Mouse (Mus musculus) heart, postnatal 0 days (tissue): ENCODE results near the gene E130309D02Rik. TPM values are rescaled to one million over a fixed set of nuclear protein-coding genes. Genes with fewer than 3 reads are reported as not detected.

ENCODE experiments used
- ATAC-seq: fragments of 200-750 bp; cut with Nextera tagmentation; 2 replicates; pipeline ENCODE4 v1.8.0; 2017; ENCODE audit warnings: low read depth, moderate number of reproducible peaks, moderate library complexity; ENCODE audit not compliant: insufficient read depth
- DNase-seq: peaks from one replicate; pipeline ENCODE4 v3.0.0-alpha.2; 2016; ENCODE audit warnings: low spot score
- H3K27ac ChIP-seq: fragments of 300-500 bp; sonication (generic); 2 replicates; pipeline ENCODE4 v1.5.1; 2014; ENCODE audit warnings: low read depth, mild to moderate bottlenecking
- H3K27me3 ChIP-seq: fragments of 300-500 bp; sonication (generic); 2 replicates; pipeline ENCODE4 v1.6.1; 2014; ENCODE audit warnings: low read length, mixed read lengths; ENCODE audit not compliant: control insufficient read depth, insufficient read depth
- H3K36me3 ChIP-seq: fragments of 300-500 bp; sonication (generic); replicated peaks from 2 replicates; pipeline ENCODE4 v1.6.1; 2014; ENCODE audit warnings: low read length, mixed read lengths; ENCODE audit not compliant: control insufficient read depth, insufficient read depth
- H3K4me1 ChIP-seq: fragments of 300-500 bp; sonication (generic); 2 replicates; pipeline ENCODE4 v1.6.1; 2014; ENCODE audit warnings: antibody characterized with exemption; ENCODE audit not compliant: control insufficient read depth, insufficient read depth
- H3K4me2 ChIP-seq: fragments of 300-500 bp; sonication (generic); 2 replicates; pipeline ENCODE4 v1.6.1; 2014; ENCODE audit warnings: low read depth, mild to moderate bottlenecking, low read length, moderate library complexity
- H3K4me3 ChIP-seq: fragments of 300-500 bp; sonication (generic); 2 replicates; pipeline ENCODE4 v1.5.1; 2014; ENCODE audit warnings: low read depth, low read length
- H3K9ac ChIP-seq: fragments of 300-500 bp; sonication (generic); replicated peaks from 2 replicates; pipeline ENCODE4 v1.6.1; 2014; ENCODE audit warnings: low read depth, low read length, mixed read lengths
- H3K9me3 ChIP-seq: fragments of 300-500 bp; sonication (generic); replicated peaks from 2 replicates; pipeline ENCODE4 v1.6.1; 2016; ENCODE audit warnings: low read length; ENCODE audit not compliant: control insufficient read depth
- CTCF ChIP-seq: IDR thresholded peaks from 2 replicates; pipeline ENCODE4 v1.5.1; 2016; ENCODE audit warnings: antibody characterized with exemption, control low read depth, low read depth
- EP300 ChIP-seq: IDR thresholded peaks from 2 replicates; pipeline ENCODE4 v1.6.1; 2016; ENCODE audit warnings: antibody characterized with exemption, low read depth
- WGBS: fragments of 180-500 bp; shearing (Covaris S2); extraction: QIAGEN DNeasy Blood & Tissue Kit; methylation state at CpG from one replicate; pipeline ENCODE4 v1.1.7; 2014; 5-methylcytosine and 5-hydroxymethylcytosine counted together
- polyA plus RNA-seq: library from polyadenylated mRNA; unstranded; fragments of >200 nt; fragmentation: Nextera tagmentation; extraction: Ambion mirVana; gene quantifications from 2 replicates; pipeline ENCODE4 v1.2.1, GENCODE M21; 2015
- total RNA-seq: library from RNA; depleted of rRNA; stranded (reverse); fragments of >200 nt; gene quantifications from 2 replicates; pipeline ENCODE4 v1.2.3, GENCODE M21; 2014; ENCODE audit warnings: low replicate concordance; rRNA removed

E130309D02Rik gene
- total and polyA plus RNA-seq, 2 experiments from 2014 or later: 15.4 to 34.3 TPM

DNA sequence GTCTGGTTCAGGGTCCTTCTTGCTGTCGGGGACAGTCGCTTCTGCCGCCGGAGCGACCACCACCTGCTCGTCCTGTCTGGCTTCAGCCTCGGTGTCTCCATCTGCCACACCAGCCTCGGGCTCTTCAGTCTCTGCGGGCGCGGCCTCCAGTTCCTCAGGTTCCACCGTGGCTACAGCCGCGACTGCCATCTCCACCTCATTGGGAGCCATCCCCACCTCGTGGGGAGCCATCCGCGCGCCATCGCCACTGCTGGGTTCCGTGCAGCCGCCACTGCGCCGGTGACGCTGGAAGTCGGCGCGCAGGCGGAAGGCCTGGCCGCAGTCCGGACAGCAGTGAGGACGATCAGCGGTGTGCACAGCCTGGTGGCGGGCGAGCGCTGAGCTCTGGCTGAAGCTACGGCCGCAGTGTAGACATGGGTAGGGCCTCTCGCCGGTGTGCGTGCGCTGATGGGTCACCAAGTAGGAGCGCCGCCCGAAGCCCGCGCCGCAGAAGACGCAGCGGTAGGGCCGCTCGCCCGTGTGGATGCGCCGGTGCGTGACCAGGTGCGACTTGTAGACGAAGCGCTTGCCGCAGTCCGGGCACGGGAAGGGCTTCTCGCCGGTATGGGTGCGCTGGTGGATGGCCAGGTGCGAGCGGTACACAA lies 60.6 kb downstream of the E130309D02Rik start:
- Histone ChIP-seq H3K36me3 (peaks cover 20% of the 10 kb centered on the region), H3K27me3 (peaks cover 56% of the 10 kb centered on the region), H3K9me3 (no peaks in the 10 kb centered on the region), H3K4me3 (peak overlapping the region; percentile 51), H3K4me2 (peak overlapping the region; percentile 79; the same call in 1 of the 2 replicates), H3K4me1 (0 out of 2 replicates have a peak, but pooled peaks cover 8% of the 10 kb centered on the region), H3K27ac (no peak overlapping the region), H3K9ac (no peak overlapping the region)
- 39% methylated on average over 65 of the region's 66 CpGs for WGBS
- ATAC-seq (no peak), DNase-seq (no peak)
- TF ChIP-seq EP300 (no peak), CTCF (no peak)

DNA sequence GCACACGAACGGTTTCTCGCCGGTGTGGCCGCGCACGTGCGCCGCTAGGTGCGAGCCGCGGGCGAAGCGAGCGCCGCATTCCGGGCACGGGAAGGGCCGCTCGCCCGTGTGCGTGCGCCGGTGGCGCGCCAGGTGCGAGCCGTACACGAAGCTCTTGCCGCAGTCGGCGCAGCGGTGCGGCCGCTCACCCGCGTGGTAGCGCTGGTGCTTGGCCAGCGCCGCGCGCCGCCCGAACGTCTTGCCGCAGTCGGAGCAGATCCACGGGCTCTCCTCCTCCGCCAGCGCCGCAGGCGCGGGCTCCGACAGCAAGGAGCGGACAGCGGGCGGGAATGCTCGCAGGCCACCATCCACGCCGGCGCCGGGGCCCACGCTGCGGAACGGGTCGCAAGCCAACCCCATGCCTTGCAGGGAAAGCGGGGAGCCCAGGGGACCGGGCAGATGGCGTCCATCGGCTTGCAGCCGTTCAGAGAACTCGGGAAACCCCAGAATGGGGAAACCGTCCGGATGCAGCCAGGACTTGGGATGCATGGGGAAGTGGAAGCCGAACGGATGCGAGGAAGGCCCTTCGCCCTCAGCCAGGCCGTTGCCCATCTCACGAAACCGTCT lies 61.2 kb downstream of the E130309D02Rik start:
- ATAC-seq (no peak), DNase-seq (no peak)
- Histone ChIP-seq H3K9me3 (no peaks in the 10 kb centered on the region), H3K27ac (no peak overlapping the region), H3K27me3 (peaks cover 56% of the 10 kb centered on the region), H3K4me1 (0 out of 2 replicates have a peak, but pooled peaks cover 8% of the 10 kb centered on the region), H3K4me3 (peak overlapping the region; percentile 51), H3K4me2 (peak overlapping the region; percentile 79), H3K36me3 (peaks cover 25% of the 10 kb centered on the region), H3K9ac (no peak overlapping the region)
- TF ChIP-seq CTCF (no peak), EP300 (no peak)
- WGBS: 10% methylated on average over 78 of the region's 81 CpGs

DNA sequence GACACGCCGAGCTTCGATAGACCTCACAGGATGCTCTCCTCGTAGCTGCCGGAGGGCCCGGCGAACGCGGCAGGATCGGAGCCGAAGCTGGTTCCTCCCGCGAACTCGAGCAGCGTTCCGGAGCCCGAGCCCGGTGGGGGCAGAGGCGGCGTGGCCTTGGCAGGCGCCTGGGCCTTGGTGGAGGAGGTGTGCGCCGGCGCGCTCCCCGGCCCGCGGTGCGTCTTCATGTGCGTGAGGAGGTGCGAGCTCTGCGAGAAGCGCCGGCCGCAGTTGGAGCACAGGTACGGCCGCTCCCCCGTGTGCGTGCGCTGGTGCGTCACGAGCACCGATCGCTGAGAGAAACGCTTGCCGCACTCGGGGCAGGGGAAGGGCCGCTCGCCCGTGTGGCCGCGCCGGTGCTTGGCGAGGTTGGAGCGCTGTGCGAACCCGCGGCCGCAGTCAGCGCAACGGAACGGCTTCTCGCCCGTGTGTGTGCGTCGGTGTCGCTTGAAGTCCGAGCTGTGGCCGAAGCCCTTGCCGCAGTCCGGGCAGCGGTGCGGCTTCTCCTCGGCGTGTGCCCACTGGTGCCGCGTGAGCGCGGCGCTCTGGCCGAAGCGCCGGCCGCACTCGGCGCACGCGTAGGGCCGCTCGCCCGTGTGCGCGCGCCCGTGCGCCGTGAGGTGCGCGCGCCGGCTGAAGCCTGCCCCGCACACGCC lies 61.8 kb downstream of the E130309D02Rik start:
- ATAC-seq: no peak; the same call in 1 of the 2 replicates
- Histone ChIP-seq H3K36me3 (peaks cover 32% of the 10 kb centered on the region), H3K9ac (no peak overlapping the region)

DNA sequence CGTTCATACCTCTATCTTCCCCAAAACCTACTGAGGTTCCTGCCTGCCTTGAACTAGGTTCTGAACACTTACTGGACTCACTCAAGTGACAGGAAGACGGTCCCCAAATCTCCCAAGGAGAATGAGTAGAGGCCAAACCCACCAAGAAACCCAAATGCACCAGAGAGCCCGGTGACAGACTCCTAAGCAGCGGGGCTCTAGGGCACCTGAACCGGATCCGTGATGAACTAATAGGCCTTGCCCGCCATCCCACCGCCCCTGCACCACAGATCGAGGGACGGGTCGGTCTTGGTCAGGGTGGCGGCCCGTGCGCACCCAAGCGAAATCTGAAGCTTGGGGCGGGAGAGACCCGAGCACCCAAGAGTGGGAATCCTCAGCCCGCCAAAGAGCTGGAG lies 62.4 kb downstream of the E130309D02Rik start:
- no peak for TF ChIP-seq EP300
- no peak for TF ChIP-seq CTCF
- peak overlapping the region; percentile 51 for H3K4me3 ChIP-seq
- no peak for ATAC-seq
- no peak for DNase-seq
- 0 out of 2 replicates have a peak, but pooled peaks cover 8% of the 10 kb centered on the region for H3K4me1 ChIP-seq
- peak overlapping the region; percentile 79; the same call in 1 of the 2 replicates for H3K4me2 ChIP-seq
- H3K27ac ChIP-seq: no peak overlapping the region
- no peak overlapping the region for H3K9ac ChIP-seq
- H3K9me3 ChIP-seq: no peaks in the 10 kb centered on the region
- peaks cover 56% of the 10 kb centered on the region for H3K27me3 ChIP-seq
- H3K36me3 ChIP-seq: peaks cover 37% of the 10 kb centered on the region
- WGBS: 57% methylated on average over 18 of the region's 18 CpGs

More for the DNA sequence above, 61.8 kb downstream of the E130309D02Rik start:
- TF ChIP-seq EP300 (no peak), CTCF (no peak)
- 0 out of 2 replicates have a peak, but pooled peaks cover 8% of the 10 kb centered on the region for H3K4me1 ChIP-seq
- H3K27me3 ChIP-seq: peaks cover 56% of the 10 kb centered on the region
- no peak for DNase-seq
- H3K27ac ChIP-seq: no peak overlapping the region
- no peaks in the 10 kb centered on the region for H3K9me3 ChIP-seq
- WGBS: 16% methylated on average over 89 of the region's 103 CpGs
- peak overlapping the region; percentile 79 for H3K4me2 ChIP-seq
- H3K4me3 ChIP-seq: peak overlapping the region; percentile 51

DNA sequence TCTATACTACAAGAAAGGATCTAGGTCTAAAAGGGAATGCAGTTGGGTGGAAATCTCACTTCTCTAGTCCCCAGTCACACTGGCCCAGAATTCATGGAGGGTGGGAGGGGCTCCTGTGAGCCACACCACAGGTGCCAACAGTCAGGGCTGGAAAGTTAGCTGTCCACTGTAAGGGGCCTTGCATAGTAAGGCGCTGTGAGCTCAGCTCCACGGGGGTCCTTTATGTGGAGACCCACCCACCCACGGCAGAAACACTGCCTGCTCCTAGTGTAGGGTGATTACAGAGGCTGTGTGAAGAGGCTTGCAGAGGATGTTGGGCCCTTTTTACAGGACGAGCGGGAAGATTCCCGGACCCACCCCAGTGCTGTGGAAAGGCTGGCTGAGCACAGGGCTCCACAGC lies 63.1 kb downstream of the E130309D02Rik start:
- Histone ChIP-seq H3K27me3 (peaks cover 56% of the 10 kb centered on the region), H3K9me3 (no peaks in the 10 kb centered on the region), H3K4me3 (no peak overlapping the region), H3K36me3 (peaks cover 43% of the 10 kb centered on the region), H3K27ac (no peak overlapping the region), H3K4me1 (0 out of 2 replicates have a peak, but pooled peaks cover 8% of the 10 kb centered on the region), H3K4me2 (no peak overlapping the region), H3K9ac (no peak overlapping the region)
- WGBS: 66% methylated on average over 6 of the region's 6 CpGs
- DNase-seq (no peak), ATAC-seq (no peak)
- no peak for TF ChIP-seq CTCF
- TF ChIP-seq EP300: no peak

Other genes with a start within 250 kb of the E130309D02Rik start
- 23.3 and 25.2 TPM in 2 replicates for gene Rnf216, start 202.4 kb downstream of the E130309D02Rik start, total RNA-seq
- 17.1 and 17.7 TPM in 2 replicates for gene Rnf216, start 202.4 kb downstream of the E130309D02Rik start, polyA plus RNA-seq
- gene Olfr718-ps1, start 167.8 kb downstream of the E130309D02Rik start, total RNA-seq: not detected in 2 replicates
- gene Olfr718-ps1, start 167.8 kb downstream of the E130309D02Rik start, polyA plus RNA-seq: 0.03 TPM in 1 of 2 replicates, not detected in the other
- 2.5 and 4.2 TPM in 2 replicates for gene Rbak, start 134.6 kb downstream of the E130309D02Rik start, total RNA-seq
- gene Rbak, start 134.6 kb downstream of the E130309D02Rik start, polyA plus RNA-seq: 4.2 and 5.2 TPM in 2 replicates
- not detected in 2 replicates for gene Spdye4b, start 134.3 kb downstream of the E130309D02Rik start, total RNA-seq
- gene Spdye4b, start 134.3 kb downstream of the E130309D02Rik start, polyA plus RNA-seq: not detected in 2 replicates
- not detected in 2 replicates for gene Spdye4a, start 88.5 kb downstream of the E130309D02Rik start, total RNA-seq
- gene Spdye4a, start 88.5 kb downstream of the E130309D02Rik start, polyA plus RNA-seq: not detected in 2 replicates
- 7.8 and 12.1 TPM in 2 replicates for gene Zfp12, start 80.2 kb downstream of the E130309D02Rik start, total RNA-seq
- gene Zfp12, start 80.2 kb downstream of the E130309D02Rik start, polyA plus RNA-seq: 3.6 and 4.0 TPM in 2 replicates
- gene Zfp316, start 45.3 kb downstream of the E130309D02Rik start, total RNA-seq: 7.0 and 8.2 TPM in 2 replicates
- 1.2 and 1.3 TPM in 2 replicates for gene Zfp316, start 45.3 kb downstream of the E130309D02Rik start, polyA plus RNA-seq
- 3.3 TPM in 1 of 2 replicates, not detected in the other for gene Zfp853, start 21.7 kb downstream of the E130309D02Rik start, total RNA-seq
- gene Zfp853, start 21.7 kb downstream of the E130309D02Rik start, polyA plus RNA-seq: 0.04 TPM in 1 of 2 replicates, not detected in the other
- gene Zdhhc4, start 13.9 kb upstream of the E130309D02Rik start, total RNA-seq: 56.0 and 104 TPM in 2 replicates
- gene Zdhhc4, start 13.9 kb upstream of the E130309D02Rik start, polyA plus RNA-seq: 58.5 and 63.3 TPM in 2 replicates
- not detected in 2 replicates for gene Grid2ip, start 42.0 kb upstream of the E130309D02Rik start, total RNA-seq
- gene Grid2ip, start 42.0 kb upstream of the E130309D02Rik start, polyA plus RNA-seq: not detected in 2 replicates
- 126 and 128 TPM in 2 replicates for gene Kdelr2, start 88.5 kb upstream of the E130309D02Rik start, total RNA-seq
- gene Kdelr2, start 88.5 kb upstream of the E130309D02Rik start, polyA plus RNA-seq: 154 and 170 TPM in 2 replicates
- gene Daglb, start 149.2 kb upstream of the E130309D02Rik start, total RNA-seq: 11.3 and 12.8 TPM in 2 replicates
- 7.9 and 8.0 TPM in 2 replicates for gene Daglb, start 149.2 kb upstream of the E130309D02Rik start, polyA plus RNA-seq
- 135 and 194 TPM in 2 replicates for gene Rac1, start 212.7 kb upstream of the E130309D02Rik start, total RNA-seq
- gene Rac1, start 212.7 kb upstream of the E130309D02Rik start, polyA plus RNA-seq: 241 and 249 TPM in 2 replicates